Mouse (Mus musculus) stomach, embryonic 14.5 days (tissue): ENCODE data around the gene Asf1b. TPM values are rescaled to one million over a fixed set of nuclear protein-coding genes. Genes with fewer than 3 reads are reported as not detected.

Experiments used
- ATAC-seq: fragments of 200-750 bp; cut with Nextera tagmentation; 2 replicates; pipeline ENCODE4 v1.8.0; 2017; ENCODE audit warnings: low read depth, moderate TSS enrichment; ENCODE audit not compliant: insufficient number of reproducible peaks, insufficient read depth, low FRiP score
- H3K27ac ChIP-seq: fragments of 300-500 bp; sonication (generic); 2 replicates; pipeline ENCODE4 v1.5.1; 2014; ENCODE audit warnings: mild to moderate bottlenecking, low read length, moderate library complexity, mixed read lengths
- H3K27me3 ChIP-seq: fragments of 300-500 bp; sonication (generic); 2 replicates; pipeline ENCODE4 v1.6.1; 2014; ENCODE audit warnings: low read length, control low read depth, mixed read lengths; ENCODE audit not compliant: control insufficient read depth, insufficient read depth
- H3K36me3 ChIP-seq: fragments of 300-500 bp; sonication (generic); 2 replicates; pipeline ENCODE4 v1.6.1; 2014; ENCODE audit warnings: mild to moderate bottlenecking, control low read depth, low read length, moderate library complexity, mixed read lengths; ENCODE audit not compliant: control insufficient read depth, insufficient read depth
- H3K4me1 ChIP-seq: fragments of 300-500 bp; sonication (generic); 2 replicates; pipeline ENCODE4 v1.6.1; 2014; ENCODE audit warnings: low read length, control low read depth, mixed read lengths; ENCODE audit not compliant: control insufficient read depth, insufficient read depth
- H3K4me2 ChIP-seq: fragments of 300-500 bp; sonication (generic); replicated peaks from 2 replicates; pipeline ENCODE4 v1.6.1; 2014; ENCODE audit warnings: low read depth, low read length, control low read depth
- H3K4me3 ChIP-seq: fragments of 300-500 bp; sonication (generic); 2 replicates; pipeline ENCODE4 v1.5.1; 2014; ENCODE audit warnings: low read depth, low read length, control low read depth
- H3K9ac ChIP-seq: fragments of 300-500 bp; sonication (generic); replicated peaks from 2 replicates; pipeline ENCODE4 v1.6.1; 2014; ENCODE audit warnings: low read depth, mild to moderate bottlenecking, control low read depth, low read length, moderate library complexity, mixed read lengths
- H3K9me3 ChIP-seq: fragments of 300-500 bp; sonication (generic); 2 replicates; pipeline ENCODE4 v1.6.1; 2016; ENCODE audit warnings: low read depth, low read length, control low read depth; ENCODE audit not compliant: control insufficient read depth
- WGBS: fragments of 180-500 bp; shearing (Covaris S2); extraction: QIAGEN DNeasy Blood & Tissue Kit; methylation state at CpG from one replicate; pipeline ENCODE4 v1.1.7; 2014; 5-methylcytosine and 5-hydroxymethylcytosine counted together
- polyA plus RNA-seq: library from polyadenylated mRNA; unstranded; fragments of >200 nt; fragmentation: Nextera tagmentation; extraction: Ambion mirVana; gene quantifications from 2 replicates; pipeline ENCODE4 v1.2.1, GENCODE M21; 2014

The Asf1b gene
- 53.2 and 58.2 TPM in 2 replicates for polyA plus RNA-seq

DNA sequence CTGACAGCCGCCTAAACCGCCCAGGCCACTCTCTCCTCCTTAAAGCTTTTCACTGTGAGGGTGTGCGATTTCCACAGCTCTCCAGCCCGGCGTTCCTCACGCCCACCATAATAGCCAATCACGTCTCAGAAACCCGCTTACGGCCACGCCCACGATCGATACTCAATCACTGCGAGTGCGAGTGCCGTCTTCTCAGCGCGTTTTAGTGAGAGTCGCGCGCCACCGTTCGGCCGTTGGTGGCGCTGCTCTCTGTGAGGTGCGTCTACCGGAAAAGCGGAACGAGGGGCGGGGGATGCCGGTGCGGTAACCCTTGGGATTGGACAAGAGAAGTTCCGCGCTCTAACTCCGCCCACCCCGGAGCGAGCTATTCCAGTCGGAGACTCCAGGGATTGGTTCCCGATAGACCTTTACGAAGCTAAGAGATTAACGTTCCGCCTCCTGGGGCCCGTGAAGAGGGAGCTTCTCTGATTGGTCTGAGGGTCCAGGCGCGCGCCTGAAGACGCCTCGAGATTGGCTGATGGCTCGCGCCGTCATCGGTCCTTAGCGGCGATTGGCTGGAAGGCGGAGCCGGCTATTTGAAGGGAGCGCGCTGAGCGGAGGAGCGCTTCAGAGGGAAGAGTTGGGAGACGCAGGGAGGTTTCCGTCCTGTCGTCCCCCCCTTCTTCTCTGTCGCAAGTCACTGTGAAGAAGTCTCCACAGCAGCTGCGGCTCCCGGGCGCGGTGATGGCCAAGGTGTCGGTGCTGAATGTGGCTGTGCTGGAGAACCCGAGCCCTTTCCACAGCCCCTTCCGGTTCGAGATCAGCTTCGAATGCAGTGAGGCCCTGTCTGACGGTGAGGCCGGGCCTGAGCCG lies at the start of gene Asf1b, which contains the start of gene Gm10644:
Asf1b (plus strand) TSS at position 402 of the 852 bp plus-strand sequence.
Gm10644 (minus strand) TSS at position 100 of the 852 bp plus-strand sequence.
- ATAC-seq, result peak; percentile 99
- no peaks in the 10 kb centered on the region for H3K27me3 ChIP-seq
- WGBS, result under 1% methylated on average over 75 of the region's 75 CpGs
- no peaks in the 10 kb centered on the region for H3K9me3 ChIP-seq
- H3K27ac ChIP-seq, result no peak within 1 kb of the TSS
- H3K9ac ChIP-seq, result peak within 1 kb of the TSS; percentile 39; the same call in 1 of the 2 replicates
- H3K4me2 ChIP-seq, result peak within 1 kb of the TSS; percentile 94
- no peaks in the 10 kb centered on the region for H3K36me3 ChIP-seq
- peaks cover 12% of the 10 kb centered on the region; the same call in 1 of the 2 replicates for H3K4me1 ChIP-seq
- H3K4me3 ChIP-seq, result peak within 1 kb of the TSS; percentile 73

DNA sequence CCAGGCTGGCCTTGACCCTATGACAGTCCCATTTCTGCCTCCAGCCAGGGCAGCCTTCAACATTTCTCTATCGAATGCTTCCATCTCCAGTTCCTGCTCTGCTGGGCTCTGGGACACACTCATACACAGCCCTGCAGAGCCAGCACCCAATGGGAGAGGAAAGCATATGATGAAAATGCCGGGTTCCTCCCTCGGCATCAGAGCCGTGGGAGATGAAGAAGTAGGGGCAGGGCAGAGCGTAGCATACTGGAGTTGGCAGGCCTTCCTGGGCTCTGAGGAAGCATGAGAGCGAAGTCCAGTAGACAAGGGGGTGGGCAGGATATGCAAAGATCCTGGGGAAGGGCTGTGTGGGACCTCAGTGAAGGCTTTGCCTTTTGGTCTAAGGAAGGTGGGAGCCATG lies 46.7 kb upstream of the Asf1b start:
- Histone ChIP-seq H3K9me3 (no peaks in the 10 kb centered on the region), H3K36me3 (no peaks in the 10 kb centered on the region), H3K4me3 (no peak overlapping the region), H3K27ac (no peak overlapping the region), H3K27me3 (no peaks in the 10 kb centered on the region), H3K4me2 (no peak overlapping the region), H3K9ac (no peak overlapping the region), H3K4me1 (peaks cover 20% of the 10 kb centered on the region)
- no peak for ATAC-seq
- 75% methylated on average over 6 of the region's 6 CpGs for WGBS

- H3K4me1 ChIP-seq, result peaks cover 13% of the 10 kb centered on the region; the same call in 1 of the 2 replicates
- H3K27ac ChIP-seq, result no peak overlapping the region
- H3K4me2 ChIP-seq, result no peak overlapping the region
- H3K27me3 ChIP-seq, result no peaks in the 10 kb centered on the region
- H3K9ac ChIP-seq, result no peak overlapping the region
- no peaks in the 10 kb centered on the region for H3K9me3 ChIP-seq
- H3K36me3 ChIP-seq, result no peaks in the 10 kb centered on the region
- H3K4me3 ChIP-seq, result no peak overlapping the region
- WGBS, result 38% methylated on average over 8 of the region's 8 CpGs
- ATAC-seq, result no peak
These were observed 46.0 kb upstream of the Asf1b start for GRCm38 (mm10) chr8:83909311-83909710.

DNA sequence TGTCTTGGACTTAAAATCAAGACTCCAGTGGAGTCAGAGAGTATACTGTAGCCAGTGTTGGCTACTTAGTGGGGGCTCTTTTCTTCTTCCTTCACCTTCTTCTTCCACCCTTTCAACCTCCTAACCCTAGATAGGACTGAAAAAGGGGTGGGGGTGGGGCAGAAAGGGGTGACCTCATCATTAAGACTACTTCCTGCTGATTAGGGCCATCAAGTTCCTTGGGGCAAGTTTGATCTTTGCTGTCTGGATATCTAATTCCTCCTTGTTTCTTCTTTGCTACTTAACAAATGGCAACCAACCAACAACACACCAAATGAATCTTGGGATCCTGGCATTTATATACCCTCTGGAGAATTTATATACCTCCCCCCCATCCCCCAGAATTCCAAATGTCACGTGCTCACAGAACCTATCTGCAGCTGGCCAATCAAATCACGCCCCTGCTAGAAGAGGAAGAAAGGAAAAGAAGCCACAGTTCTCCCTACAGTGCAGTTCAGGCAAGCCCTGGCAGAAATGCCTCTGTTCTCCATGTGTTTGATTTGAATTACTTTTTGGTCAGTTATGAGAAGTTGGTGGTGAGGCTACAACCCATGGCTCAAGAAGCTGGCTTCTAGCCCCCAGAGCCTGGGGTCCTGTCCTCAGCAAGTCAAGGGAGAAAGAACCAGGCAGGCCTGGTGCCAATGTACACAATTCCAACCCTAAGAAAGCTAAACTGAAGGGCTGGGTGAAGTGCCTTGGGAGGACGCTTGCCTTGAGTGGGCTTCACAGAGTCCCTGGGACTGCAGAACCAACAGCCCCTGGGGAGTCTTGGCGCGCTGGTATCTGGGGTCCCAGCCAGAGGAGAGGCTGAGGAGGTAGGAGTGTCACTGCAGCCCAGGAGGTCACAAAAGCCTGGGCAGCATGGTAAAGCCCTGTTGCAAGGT lies 43.2 kb upstream of the Asf1b start:
- no peak overlapping the region for H3K4me2 ChIP-seq
- no peaks in the 10 kb centered on the region for H3K9me3 ChIP-seq
- no peaks in the 10 kb centered on the region for H3K27me3 ChIP-seq
- H3K4me1 ChIP-seq, result peaks cover 14% of the 10 kb centered on the region; the same call in 1 of the 2 replicates
- peaks cover 3% of the 10 kb centered on the region; the same call in 1 of the 2 replicates for H3K36me3 ChIP-seq
- ATAC-seq, result no peak
- H3K27ac ChIP-seq, result no peak overlapping the region
- no peak overlapping the region for H3K4me3 ChIP-seq
- H3K9ac ChIP-seq, result no peak overlapping the region
- 69% methylated on average over 5 of the region's 5 CpGs for WGBS

GRCm38 (mm10) chr8:83914232-83914631 lies 41.1 kb upstream of the Asf1b start:
- WGBS, result 89% methylated on average over 3 of the region's 3 CpGs
- Histone ChIP-seq H3K4me1 (peaks cover 9% of the 10 kb centered on the region; the same call in 1 of the 2 replicates), H3K27ac (no peak overlapping the region), H3K9me3 (no peaks in the 10 kb centered on the region), H3K36me3 (peaks cover 4% of the 10 kb centered on the region; the same call in 1 of the 2 replicates), H3K4me3 (no peak overlapping the region), H3K4me2 (no peak overlapping the region), H3K27me3 (no peaks in the 10 kb centered on the region), H3K9ac (no peak overlapping the region)
- no peak for ATAC-seq

- Histone ChIP-seq H3K36me3 (peaks cover 10% of the 10 kb centered on the region; the same call in 1 of the 2 replicates), H3K4me2 (no peak overlapping the region), H3K27me3 (no peaks in the 10 kb centered on the region), H3K4me1 (peaks cover 9% of the 10 kb centered on the region; the same call in 1 of the 2 replicates), H3K9ac (no peak overlapping the region), H3K9me3 (no peaks in the 10 kb centered on the region), H3K4me3 (no peak overlapping the region), H3K27ac (no peak overlapping the region)
- WGBS, result 43% methylated on average over 5 of the region's 5 CpGs
- ATAC-seq, result peak; percentile 14; the same call in 1 of the 2 replicates
These were observed 40.4 kb upstream of the Asf1b start for GRCm38 (mm10) chr8:83914860-83915259.

DNA sequence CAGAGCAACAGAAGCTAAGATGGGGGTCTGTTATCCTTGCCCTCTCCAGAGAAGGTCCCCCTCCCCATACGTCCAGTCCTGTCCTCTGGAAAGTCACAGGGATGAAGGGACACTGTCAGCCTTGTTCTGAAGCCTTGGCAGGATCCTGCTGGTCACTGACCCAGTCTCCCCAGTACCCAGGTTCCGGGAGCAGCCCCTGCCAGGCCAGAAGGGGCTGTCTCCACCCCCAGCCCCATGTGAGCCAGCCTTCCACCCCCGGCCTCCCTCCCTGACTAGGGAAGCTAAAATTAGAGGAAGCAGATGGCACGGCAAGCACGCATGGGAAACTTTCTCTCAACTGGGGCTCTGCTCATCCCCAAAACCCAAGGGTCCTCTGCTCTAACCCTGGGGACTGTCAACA lies 39.3 kb upstream of the Asf1b start:
- Histone ChIP-seq H3K27me3 (no peaks in the 10 kb centered on the region), H3K9ac (no peak overlapping the region), H3K9me3 (no peaks in the 10 kb centered on the region), H3K4me2 (no peak overlapping the region), H3K4me3 (no peak overlapping the region), H3K36me3 (peaks cover 13% of the 10 kb centered on the region; the same call in 1 of the 2 replicates), H3K4me1 (peaks cover 6% of the 10 kb centered on the region; the same call in 1 of the 2 replicates), H3K27ac (no peak overlapping the region)
- ATAC-seq, result no peak
- 83% methylated on average over 5 of the region's 5 CpGs for WGBS

GRCm38 (mm10) chr8:83917566-83917965 lies 37.7 kb upstream of the Asf1b start:
- Histone ChIP-seq H3K9me3 (no peaks in the 10 kb centered on the region), H3K4me3 (no peak overlapping the region), H3K27me3 (no peaks in the 10 kb centered on the region), H3K4me1 (peaks cover 6% of the 10 kb centered on the region; the same call in 1 of the 2 replicates), H3K9ac (no peak overlapping the region), H3K27ac (no peak overlapping the region), H3K4me2 (no peak overlapping the region), H3K36me3 (peaks cover 20% of the 10 kb centered on the region; the same call in 1 of the 2 replicates)
- no peak for ATAC-seq
- 77% methylated on average over 6 of the region's 6 CpGs for WGBS
